Mouse (Mus musculus): ENCODE measurements at regions not wholly inside any gene's neighbourhood (a gene's known extent, or its start where the extent isn't known, plus 50 kb on each side); places are given as distances from the start of the nearest gene placed in this dataset.

DNA sequence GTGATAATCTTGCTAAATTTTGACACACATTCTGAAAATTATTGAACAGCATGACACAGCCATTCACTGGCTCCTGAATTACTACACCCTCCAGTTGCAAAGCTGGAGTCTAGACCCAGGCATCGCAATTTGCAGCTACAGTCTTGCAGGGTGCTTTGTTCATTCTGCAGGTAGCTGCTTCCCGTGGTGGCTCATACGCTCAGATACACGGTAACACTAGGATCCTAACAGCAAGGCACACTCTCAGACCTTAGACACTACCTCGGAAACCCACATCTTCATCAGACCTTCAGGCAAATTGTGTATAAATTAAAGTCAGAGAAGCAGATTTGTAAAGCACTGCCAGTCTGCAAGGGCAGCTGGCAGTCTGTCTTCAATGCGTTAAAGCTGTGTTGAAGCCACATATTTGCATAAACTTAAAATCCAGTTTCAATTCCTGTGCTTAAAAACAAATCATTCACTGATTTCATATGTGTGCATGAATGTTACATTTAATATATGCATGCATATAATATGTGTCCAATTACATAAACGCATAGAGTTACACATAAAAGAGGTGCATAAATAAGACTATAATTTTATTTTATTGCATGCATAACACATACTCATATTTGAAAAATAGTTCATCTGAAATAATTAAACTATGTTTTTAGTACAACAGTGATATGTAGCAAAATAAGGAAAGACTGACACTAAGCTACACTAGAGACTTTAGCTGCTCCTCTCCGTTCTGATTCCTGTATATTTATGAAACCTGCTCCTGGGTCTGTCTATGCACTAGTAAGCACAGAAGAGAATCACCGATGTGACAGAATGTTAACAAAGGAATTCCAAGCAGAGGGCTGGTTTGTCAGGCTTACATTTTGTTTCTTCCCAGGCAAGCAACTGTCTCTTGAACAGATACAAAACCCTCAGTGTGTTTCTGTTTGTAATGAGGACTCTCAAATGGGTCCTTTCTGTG is 227.5 kb upstream of the Itga1 start:
- H3K4me3 ChIP-seq (ENCODE audit: low read length), result no peak overlapping the region
- H3K9me3 ChIP-seq (ENCODE audit: control insufficient read depth, low read length), result no peaks in the 10 kb centered on the region
- H3K4me2 ChIP-seq (ENCODE audit: low read depth, low read length), result no peak overlapping the region
- no peaks in the 10 kb centered on the region for H3K36me3 ChIP-seq (ENCODE audit: control insufficient read depth, insufficient read depth, low read length)
- H3K9ac ChIP-seq (ENCODE audit: low read depth, low read length), result no peak overlapping the region
- H3K4me1 ChIP-seq (ENCODE audit: control insufficient read depth, insufficient read depth, low read length), result no peaks in the 10 kb centered on the region
- ATAC-seq, result no peak
- H3K27me3 ChIP-seq (replicated peaks; ENCODE audit: control insufficient read depth, insufficient read depth, low read length), result no peaks in the 10 kb centered on the region
- no peak overlapping the region for H3K27ac ChIP-seq (ENCODE audit: low read length)
- WGBS, result 74% methylated on average over 9 of the region's 9 CpGs

DNA sequence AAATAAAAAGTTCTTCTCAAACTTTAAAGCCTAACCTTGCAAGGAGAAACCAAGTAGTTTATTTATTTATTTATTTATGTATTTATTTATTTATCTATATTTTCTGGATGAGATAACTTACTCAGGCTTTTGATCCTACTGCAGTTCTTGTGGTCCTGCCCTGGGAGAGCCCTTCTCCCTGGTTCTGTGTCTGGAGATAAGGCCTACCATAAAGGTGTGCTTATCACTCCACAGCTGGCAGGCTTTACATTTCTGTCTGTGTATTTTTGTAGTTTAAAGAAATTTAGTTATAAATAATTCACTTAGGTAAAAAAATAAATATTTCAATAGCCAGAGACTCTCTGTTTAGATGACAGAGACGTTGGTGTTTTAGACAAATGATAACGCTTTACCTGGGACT is 224.5 kb upstream of the Itga1 start:
- Histone ChIP-seq H3K36me3 (ENCODE audit: control insufficient read depth, insufficient read depth, low read length) (no peaks in the 10 kb centered on the region), H3K27ac (ENCODE audit: low read length) (no peak overlapping the region), H3K4me1 (ENCODE audit: control insufficient read depth, insufficient read depth, low read length) (no peaks in the 10 kb centered on the region), H3K9me3 (ENCODE audit: control insufficient read depth, low read length) (no peaks in the 10 kb centered on the region), H3K9ac (ENCODE audit: low read depth, low read length) (no peak overlapping the region), H3K4me2 (ENCODE audit: low read depth, low read length) (no peak overlapping the region), H3K27me3 (replicated peaks; ENCODE audit: control insufficient read depth, insufficient read depth, low read length) (no peaks in the 10 kb centered on the region), H3K4me3 (ENCODE audit: low read length) (no peak overlapping the region)
- ATAC-seq, result no peak
- WGBS, result 66% methylated on average over 2 of the region's 2 CpGs

GRCm38 (mm10) chr13:115316681-115317080 is 214.9 kb upstream of the Itga1 start:
- WGBS, result 75% methylated on average over 3 of the region's 3 CpGs
- H3K9ac ChIP-seq (ENCODE audit: low read depth, low read length), result no peak overlapping the region
- H3K4me3 ChIP-seq (ENCODE audit: low read length), result no peak overlapping the region
- H3K27me3 ChIP-seq (replicated peaks; ENCODE audit: control insufficient read depth, insufficient read depth, low read length), result no peaks in the 10 kb centered on the region
- no peak overlapping the region for H3K27ac ChIP-seq (ENCODE audit: low read length)
- no peaks in the 10 kb centered on the region for H3K36me3 ChIP-seq (ENCODE audit: control insufficient read depth, insufficient read depth, low read length)
- H3K4me1 ChIP-seq (ENCODE audit: control insufficient read depth, insufficient read depth, low read length), result no peaks in the 10 kb centered on the region
- ATAC-seq, result no peak
- no peaks in the 10 kb centered on the region for H3K9me3 ChIP-seq (ENCODE audit: control insufficient read depth, low read length)
- H3K4me2 ChIP-seq (ENCODE audit: low read depth, low read length), result no peak overlapping the region

DNA sequence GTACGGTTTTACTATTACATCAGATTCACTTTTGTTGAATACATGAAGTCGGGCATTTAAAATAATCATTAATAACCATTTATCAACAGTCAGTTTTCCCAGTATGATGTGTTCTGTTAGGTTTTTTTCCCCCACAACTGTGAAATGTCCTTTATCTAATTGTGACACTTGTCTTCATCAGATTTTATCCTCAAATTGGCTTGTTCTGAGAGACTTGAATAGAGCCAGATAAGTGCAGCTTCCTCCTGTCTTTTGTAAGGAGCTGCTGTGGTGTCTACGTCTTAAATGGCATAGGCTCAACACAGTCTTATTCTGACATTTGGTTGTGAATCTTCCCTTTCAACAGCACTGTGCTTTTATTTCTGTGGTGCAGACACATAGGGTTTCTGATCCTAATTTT is 206.8 kb upstream of the Itga1 start:
- 76% methylated on average over 3 of the region's 3 CpGs for WGBS
- H3K9ac ChIP-seq (ENCODE audit: low read depth, low read length), result no peak overlapping the region
- no peak overlapping the region for H3K27ac ChIP-seq (ENCODE audit: low read length)
- H3K36me3 ChIP-seq (ENCODE audit: control insufficient read depth, insufficient read depth, low read length), result no peaks in the 10 kb centered on the region
- H3K4me2 ChIP-seq (ENCODE audit: low read depth, low read length), result no peak overlapping the region
- no peak for ATAC-seq
- H3K4me3 ChIP-seq (ENCODE audit: low read length), result no peak overlapping the region
- no peaks in the 10 kb centered on the region for H3K9me3 ChIP-seq (ENCODE audit: control insufficient read depth, low read length)
- no peaks in the 10 kb centered on the region for H3K4me1 ChIP-seq (ENCODE audit: control insufficient read depth, insufficient read depth, low read length)
- no peaks in the 10 kb centered on the region for H3K27me3 ChIP-seq (replicated peaks; ENCODE audit: control insufficient read depth, insufficient read depth, low read length)

DNA sequence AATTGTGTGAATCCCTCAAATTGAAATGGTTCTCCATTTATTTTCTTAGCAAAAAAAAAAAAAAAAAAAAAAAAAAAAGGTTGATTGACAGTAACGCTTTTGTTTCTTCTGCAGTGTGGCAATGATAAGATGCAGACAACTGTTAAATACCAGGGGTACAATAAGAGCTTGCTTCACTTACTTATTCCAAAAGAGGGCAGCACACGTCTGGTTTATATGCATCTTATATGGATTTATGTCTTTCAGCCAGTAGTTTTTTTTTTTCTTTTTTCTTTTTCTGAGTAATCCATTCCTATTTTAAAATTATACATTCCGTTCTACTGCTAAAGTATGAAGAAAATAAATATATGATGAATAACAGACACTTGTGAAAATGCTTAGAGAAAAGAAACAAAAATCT is 185.6 kb upstream of the Itga1 start:
- WGBS, result 24% methylated on average over 3 of the region's 3 CpGs
- Histone ChIP-seq H3K4me3 (ENCODE audit: low read length) (no peak overlapping the region), H3K27me3 (replicated peaks; ENCODE audit: control insufficient read depth, insufficient read depth, low read length) (no peaks in the 10 kb centered on the region), H3K36me3 (ENCODE audit: control insufficient read depth, insufficient read depth, low read length) (no peaks in the 10 kb centered on the region), H3K27ac (ENCODE audit: low read length) (no peak overlapping the region), H3K9ac (ENCODE audit: low read depth, low read length) (no peak overlapping the region), H3K9me3 (ENCODE audit: control insufficient read depth, low read length) (no peaks in the 10 kb centered on the region), H3K4me2 (ENCODE audit: low read depth, low read length) (no peak overlapping the region), H3K4me1 (ENCODE audit: control insufficient read depth, insufficient read depth, low read length) (no peaks in the 10 kb centered on the region)
- ATAC-seq, result no peak

- H3K36me3 ChIP-seq (ENCODE audit: control insufficient read depth, insufficient read depth, low read length), result no peaks in the 10 kb centered on the region
- H3K4me1 ChIP-seq (ENCODE audit: control insufficient read depth, insufficient read depth, low read length), result no peaks in the 10 kb centered on the region
- H3K4me2 ChIP-seq (ENCODE audit: low read depth, low read length), result no peak overlapping the region
- ATAC-seq, result no peak
- no peak overlapping the region for H3K9ac ChIP-seq (ENCODE audit: low read depth, low read length)
- no peaks in the 10 kb centered on the region for H3K27me3 ChIP-seq (replicated peaks; ENCODE audit: control insufficient read depth, insufficient read depth, low read length)
- H3K9me3 ChIP-seq (ENCODE audit: control insufficient read depth, low read length), result no peaks in the 10 kb centered on the region
- no peak overlapping the region for H3K27ac ChIP-seq (ENCODE audit: low read length)
- no peak overlapping the region for H3K4me3 ChIP-seq (ENCODE audit: low read length)
- WGBS, result 62% methylated on average over 6 of the region's 6 CpGs
Measured at GRCm38 (mm10) chr13:115266164-115266563, 164.4 kb upstream of the Itga1 start.

DNA sequence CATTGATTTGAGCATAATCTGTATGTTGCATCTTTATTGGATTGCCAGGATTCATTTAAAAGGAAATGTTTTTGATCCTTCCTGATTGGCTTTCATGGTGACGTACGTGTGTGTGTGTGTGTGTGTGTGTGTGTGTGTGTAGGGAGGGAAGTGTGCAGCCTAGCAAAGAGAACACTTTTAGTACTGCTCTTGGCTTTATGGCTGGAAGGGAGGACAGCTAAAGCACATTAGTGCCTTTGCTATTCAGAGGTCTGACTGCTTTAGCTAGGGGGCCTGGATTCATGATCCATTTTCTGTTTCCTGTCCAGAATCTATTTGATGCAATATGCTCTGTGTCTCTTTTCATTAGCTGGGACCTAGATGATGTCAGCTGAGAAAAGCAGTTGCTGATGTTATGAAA is 155.6 kb upstream of the Itga1 start:
- Histone ChIP-seq H3K9me3 (ENCODE audit: control insufficient read depth, low read length) (no peaks in the 10 kb centered on the region), H3K9ac (ENCODE audit: low read depth, low read length) (no peak overlapping the region), H3K4me1 (ENCODE audit: control insufficient read depth, insufficient read depth, low read length) (no peaks in the 10 kb centered on the region), H3K4me3 (ENCODE audit: low read length) (no peak overlapping the region), H3K27me3 (replicated peaks; ENCODE audit: control insufficient read depth, insufficient read depth, low read length) (no peaks in the 10 kb centered on the region), H3K4me2 (ENCODE audit: low read depth, low read length) (no peak overlapping the region), H3K27ac (ENCODE audit: low read length) (no peak overlapping the region), H3K36me3 (ENCODE audit: control insufficient read depth, insufficient read depth, low read length) (no peaks in the 10 kb centered on the region)
- ATAC-seq, result no peak
- 77% methylated on average over 2 of the region's 2 CpGs for WGBS

DNA sequence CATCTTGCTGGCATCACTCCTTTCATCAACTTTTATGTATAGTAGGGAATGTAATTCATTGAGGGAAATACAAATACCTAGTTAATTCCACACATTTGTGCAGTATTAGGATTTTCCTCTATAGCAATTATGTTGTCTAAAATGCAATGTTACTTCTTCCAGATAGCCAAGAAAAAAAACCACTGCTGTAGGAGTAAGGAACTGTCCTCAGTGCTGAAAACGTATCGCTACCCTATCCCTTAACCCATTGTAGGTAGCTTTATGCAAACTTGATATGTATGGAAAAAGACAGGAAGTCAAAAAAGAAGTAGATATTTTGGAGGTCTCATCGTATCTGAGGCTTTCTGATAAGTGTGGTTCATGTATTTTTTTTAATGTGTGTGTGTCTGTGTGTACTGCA is 150.8 kb upstream of the Itga1 start:
- Histone ChIP-seq H3K36me3 (ENCODE audit: control insufficient read depth, insufficient read depth, low read length) (no peaks in the 10 kb centered on the region), H3K9me3 (ENCODE audit: control insufficient read depth, low read length) (no peaks in the 10 kb centered on the region), H3K4me1 (ENCODE audit: control insufficient read depth, insufficient read depth, low read length) (no peaks in the 10 kb centered on the region), H3K27ac (ENCODE audit: low read length) (no peak overlapping the region), H3K27me3 (replicated peaks; ENCODE audit: control insufficient read depth, insufficient read depth, low read length) (no peaks in the 10 kb centered on the region), H3K4me3 (ENCODE audit: low read length) (no peak overlapping the region), H3K4me2 (ENCODE audit: low read depth, low read length) (no peak overlapping the region), H3K9ac (ENCODE audit: low read depth, low read length) (no peak overlapping the region)
- 44% methylated on average over 3 of the region's 3 CpGs for WGBS
- no peak for ATAC-seq

GRCm38 (mm10) chr13:115231981-115232380 is 130.2 kb upstream of the Itga1 start:
- WGBS, result 84% methylated on average over 4 of the region's 4 CpGs

DNA sequence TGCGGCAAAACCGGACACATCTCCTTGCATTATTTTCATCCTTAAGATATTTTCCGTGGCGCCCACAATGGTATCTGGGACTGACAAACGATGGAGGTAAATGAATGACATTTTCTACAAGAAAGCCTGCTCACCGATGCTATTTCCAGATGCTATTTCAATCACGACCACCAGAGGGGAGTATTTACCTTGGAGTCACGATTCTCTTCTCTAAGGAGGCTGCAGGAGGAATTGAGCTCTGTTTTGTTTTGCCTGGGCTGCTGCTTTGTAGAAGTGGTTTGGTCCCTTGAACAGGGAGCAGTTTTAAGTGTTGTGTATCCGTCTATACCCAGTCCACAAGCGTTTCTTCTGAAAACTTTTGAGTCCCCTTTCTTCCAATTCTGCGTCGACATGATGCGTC is 128.7 kb upstream of the Itga1 start:
- no peak for ATAC-seq
- Histone ChIP-seq H3K27ac (ENCODE audit: low read length) (no peak overlapping the region), H3K9ac (ENCODE audit: low read depth, low read length) (no peak overlapping the region), H3K27me3 (replicated peaks; ENCODE audit: control insufficient read depth, insufficient read depth, low read length) (no peaks in the 10 kb centered on the region), H3K4me3 (ENCODE audit: low read length) (no peak overlapping the region), H3K4me1 (ENCODE audit: control insufficient read depth, insufficient read depth, low read length) (no peaks in the 10 kb centered on the region), H3K9me3 (ENCODE audit: control insufficient read depth, low read length) (no peaks in the 10 kb centered on the region), H3K4me2 (ENCODE audit: low read depth, low read length) (no peak overlapping the region), H3K36me3 (ENCODE audit: control insufficient read depth, insufficient read depth, low read length) (no peaks in the 10 kb centered on the region)
- WGBS, result 29% methylated on average over 13 of the region's 13 CpGs

More at GRCm38 (mm10) chr13:115231981-115232380, 130.2 kb upstream of the Itga1 start:
- Histone ChIP-seq H3K9me3 (ENCODE audit: control insufficient read depth, low read length) (no peaks in the 10 kb centered on the region), H3K4me2 (ENCODE audit: low read depth, low read length) (no peak overlapping the region), H3K4me1 (ENCODE audit: control insufficient read depth, insufficient read depth, low read length) (no peaks in the 10 kb centered on the region), H3K4me3 (ENCODE audit: low read length) (no peak overlapping the region), H3K27me3 (replicated peaks; ENCODE audit: control insufficient read depth, insufficient read depth, low read length) (no peaks in the 10 kb centered on the region), H3K36me3 (ENCODE audit: control insufficient read depth, insufficient read depth, low read length) (no peaks in the 10 kb centered on the region), H3K9ac (ENCODE audit: low read depth, low read length) (no peak overlapping the region), H3K27ac (ENCODE audit: low read length) (no peak overlapping the region)
- no peak for ATAC-seq

Measured in intestine, embryonic 16.5 days (tissue).